Mouse (Mus musculus) c-Kit-positive CD71-positive TER-119-positive erythroid progenitor cells, embryonic 14.5 days (primary cell): ENCODE data around the gene Olig2.

ENCODE experiments used
- DNase-seq: peaks from one replicate; pipeline ENCODE4 v3.0.0-alpha.2; 2013; ENCODE audit warnings: low spot score

Olig2 gene

GRCm38 (mm10) chr16:91270982-91271549 lies 45.8 kb downstream of the Olig2 start:
- no peak for DNase-seq

- DNase-seq, result no peak
These were observed 46.4 kb downstream of the Olig2 start for GRCm38 (mm10) chr16:91271634-91272033.
